Mouse (Mus musculus) cerebellum, adult 2 months (tissue): Measurements from ENCODE around the gene Gm19402. TPM values are rescaled to one million over a fixed set of nuclear protein-coding genes. Genes with fewer than 3 reads are reported as not detected.

Source experiments
- DNase-seq, 2 experiments: peaks; one replicate each; pipeline ENCODE4 v3.0.0; 2021
- H3K27ac ChIP-seq: fragments of 200-500 bp; 2 replicates; pipeline ENCODE4 v1.5.1; 2012; ENCODE audit warnings: low read length, control low read depth, inconsistent platforms; ENCODE audit not compliant: insufficient read depth
- H3K27me3 ChIP-seq: fragments of 200-500 bp; 2 replicates; pipeline ENCODE4 v1.6.1; 2012; ENCODE audit warnings: inconsistent platforms, mild to moderate bottlenecking, low read length, moderate library complexity; ENCODE audit not compliant: control insufficient read depth, insufficient read depth
- H3K4me1 ChIP-seq: fragments of 200-500 bp; 2 replicates; pipeline ENCODE4 v1.6.1; 2011; ENCODE audit warnings: low read length; ENCODE audit not compliant: control insufficient read depth, insufficient read depth
- H3K4me3 ChIP-seq: fragments of 200-500 bp; replicated peaks from 2 replicates; pipeline ENCODE3; 2011; ENCODE audit warnings: mild to moderate bottlenecking, low read depth, low read length, control low read depth; ENCODE audit not compliant: insufficient read depth
- CTCF ChIP-seq: fragments of 200-500 bp; IDR thresholded peaks from 2 replicates; pipeline ENCODE4 v1.5.1; 2011; ENCODE audit warnings: low read depth, mild to moderate bottlenecking, control low read depth, low read length, moderate library complexity, borderline replicate concordance; ENCODE audit not compliant: insufficient read depth
- POLR2A ChIP-seq: fragments of 200-500 bp; IDR thresholded peaks from 2 replicates; pipeline ENCODE4 v1.6.1; 2011; ENCODE audit warnings: low read length, control low read depth, borderline replicate concordance; ENCODE audit not compliant: insufficient read depth
- WGBS: fragments of 180-500 bp; shearing (Covaris S2); methylation state at CpG from one replicate; pipeline ENCODE4 v1.1.7; 2018; 5-methylcytosine and 5-hydroxymethylcytosine counted together
- polyA plus RNA-seq: library from polyadenylated mRNA; depleted of rRNA; stranded (reverse); fragments of >200 nt; gene quantifications from 2 replicates; pipeline ENCODE4 v1.2.3, GENCODE M21; 2012

The Gm19402 gene
- polyA plus RNA-seq, 1 experiment: not detected

DNA sequence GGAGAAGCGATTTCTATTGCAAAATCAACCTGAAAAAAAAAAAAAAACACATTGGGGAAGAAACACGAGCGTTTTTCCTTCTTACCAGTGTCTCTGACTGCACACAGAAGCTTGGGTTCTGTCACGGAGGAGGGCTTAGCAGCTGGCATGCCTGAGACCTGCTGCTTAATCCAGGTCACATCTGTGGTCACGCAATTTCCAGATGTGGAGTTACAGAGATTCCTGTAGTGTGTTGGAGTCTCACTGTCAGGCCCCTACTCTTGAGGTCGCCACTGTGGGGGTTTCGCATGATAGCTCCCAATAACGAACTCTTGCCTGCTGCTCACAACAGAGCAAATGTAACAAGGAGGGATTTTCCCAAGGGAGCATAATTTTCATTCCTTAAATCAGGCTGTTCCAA, 6.4 kb downstream of the Gm19402 start:
- Histone ChIP-seq H3K27me3 (0 out of 2 replicates have a peak, but pooled peaks cover 2% of the 10 kb centered on the region), H3K4me3 (no peak overlapping the region), H3K27ac (no peak overlapping the region), H3K4me1 (no peaks in the 10 kb centered on the region)
- no peak for DNase-seq
- 45% methylated on average over 8 of the region's 8 CpGs for WGBS
- TF ChIP-seq POLR2A: no peak
- no peak for TF ChIP-seq CTCF

DNA sequence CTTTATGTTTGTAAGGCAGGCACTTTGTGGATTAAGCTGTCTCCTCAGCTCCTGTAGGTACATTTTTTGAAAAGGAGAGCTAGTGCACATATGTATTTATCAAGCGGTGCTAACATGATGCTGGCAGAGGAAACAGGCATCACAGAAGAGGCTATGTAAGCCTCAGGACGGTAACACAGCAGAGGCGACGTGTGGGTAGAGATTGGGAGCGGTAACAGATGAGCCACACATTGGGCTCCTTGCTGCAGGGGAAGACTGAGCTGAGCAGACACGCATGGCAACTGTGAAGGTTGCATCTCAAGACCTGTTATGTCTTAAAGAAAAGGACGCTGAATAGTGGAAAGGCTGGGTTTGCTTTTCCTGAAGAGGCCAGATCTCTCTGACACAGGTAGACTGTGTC, 7.6 kb downstream of the Gm19402 start:
- Histone ChIP-seq H3K27ac (no peak overlapping the region), H3K4me1 (no peaks in the 10 kb centered on the region), H3K4me3 (no peak overlapping the region), H3K27me3 (peaks cover 2% of the 10 kb centered on the region; the same call in 1 of the 2 replicates)
- DNase-seq: no peak
- TF ChIP-seq CTCF: no peak
- no peak for TF ChIP-seq POLR2A
- 78% methylated on average over 7 of the region's 7 CpGs for WGBS

- Histone ChIP-seq H3K4me1 (no peaks in the 10 kb centered on the region), H3K4me3 (no peak overlapping the region), H3K27me3 (no peaks in the 10 kb centered on the region; the same call in 1 of the 2 replicates), H3K27ac (no peak overlapping the region)
- under 1% methylated on average over 35 of the region's 35 CpGs for WGBS
- DNase-seq: no peak
- no peak for TF ChIP-seq CTCF
- no peak for TF ChIP-seq POLR2A
Observed at GRCm38 (mm10) chr10:77677562-77677961, 13.0 kb downstream of the Gm19402 start.

- H3K27me3 ChIP-seq: no peaks in the 10 kb centered on the region; the same call in 1 of the 2 replicates
- WGBS: 59% methylated on average over 13 of the region's 13 CpGs
- no peak overlapping the region for H3K27ac ChIP-seq
- H3K4me3 ChIP-seq: no peak overlapping the region
- TF ChIP-seq POLR2A (no peak), CTCF (no peak)
- DNase-seq: no peak
- H3K4me1 ChIP-seq: no peaks in the 10 kb centered on the region
Observed at GRCm38 (mm10) chr10:77673765-77674164, 16.8 kb downstream of the Gm19402 start.

GRCm38 (mm10) chr10:77671519-77671918, 19.0 kb downstream of the Gm19402 start:
- WGBS: 94% methylated on average over 4 of the region's 4 CpGs

DNA sequence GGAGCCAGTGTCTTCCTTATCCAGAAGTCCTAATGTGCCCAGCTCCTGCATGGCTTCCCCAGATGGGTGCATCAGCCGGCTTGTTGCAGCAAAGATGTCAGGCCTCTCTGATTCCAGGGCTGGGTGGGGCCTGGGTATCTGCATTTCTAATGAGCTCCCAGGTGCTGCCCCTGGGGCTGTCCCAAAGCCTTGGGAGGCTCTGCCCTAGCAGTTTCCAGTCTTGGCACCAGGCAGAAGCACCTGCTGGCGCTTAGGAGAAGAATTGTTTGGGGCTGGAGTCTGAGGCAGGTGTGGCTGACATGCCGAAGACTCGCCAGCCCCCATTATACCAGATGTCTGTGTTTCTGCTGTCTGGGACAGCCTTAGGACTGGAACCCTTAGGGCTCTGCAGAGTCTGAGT, 19.8 kb downstream of the Gm19402 start:
- no peak for DNase-seq
- TF ChIP-seq POLR2A (no peak), CTCF (no peak)
- 70% methylated on average over 4 of the region's 4 CpGs for WGBS
- H3K4me1 ChIP-seq: peaks cover 3% of the 10 kb centered on the region
- H3K4me3 ChIP-seq: no peak overlapping the region
- no peak overlapping the region for H3K27ac ChIP-seq
- no peaks in the 10 kb centered on the region for H3K27me3 ChIP-seq

More at GRCm38 (mm10) chr10:77671519-77671918, 19.0 kb downstream of the Gm19402 start:
- TF ChIP-seq CTCF (no peak), POLR2A (no peak)
- Histone ChIP-seq H3K4me3 (no peak overlapping the region), H3K4me1 (no peaks in the 10 kb centered on the region), H3K27ac (no peak overlapping the region), H3K27me3 (no peaks in the 10 kb centered on the region)
- DNase-seq: no peak

DNA sequence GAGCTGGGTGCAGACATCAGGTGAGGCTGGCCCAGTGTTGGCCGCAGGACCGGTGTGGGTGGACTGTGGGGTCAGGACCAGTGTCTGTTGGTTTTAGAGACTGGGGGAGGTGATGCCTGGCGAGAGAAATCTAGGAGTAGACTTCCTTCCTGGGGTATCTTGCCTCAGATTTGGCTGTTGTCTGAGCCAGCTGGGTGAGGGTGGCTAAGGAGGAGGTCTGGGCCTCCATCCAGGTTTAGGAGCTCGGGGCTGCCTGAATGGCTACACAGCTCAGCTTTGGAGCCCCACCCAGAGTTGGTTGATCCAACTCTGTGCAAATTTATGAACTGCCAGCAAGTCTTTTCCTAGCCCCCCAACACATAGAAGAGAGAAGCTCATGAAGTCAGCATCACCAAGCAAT, 23.2 kb downstream of the Gm19402 start:
- WGBS: 50% methylated on average over 4 of the region's 4 CpGs
- Histone ChIP-seq H3K4me1 (peaks cover 3% of the 10 kb centered on the region), H3K27ac (no peak overlapping the region), H3K27me3 (no peaks in the 10 kb centered on the region), H3K4me3 (no peak overlapping the region)
- no peak for DNase-seq
- TF ChIP-seq POLR2A (no peak), CTCF (no peak)

DNA sequence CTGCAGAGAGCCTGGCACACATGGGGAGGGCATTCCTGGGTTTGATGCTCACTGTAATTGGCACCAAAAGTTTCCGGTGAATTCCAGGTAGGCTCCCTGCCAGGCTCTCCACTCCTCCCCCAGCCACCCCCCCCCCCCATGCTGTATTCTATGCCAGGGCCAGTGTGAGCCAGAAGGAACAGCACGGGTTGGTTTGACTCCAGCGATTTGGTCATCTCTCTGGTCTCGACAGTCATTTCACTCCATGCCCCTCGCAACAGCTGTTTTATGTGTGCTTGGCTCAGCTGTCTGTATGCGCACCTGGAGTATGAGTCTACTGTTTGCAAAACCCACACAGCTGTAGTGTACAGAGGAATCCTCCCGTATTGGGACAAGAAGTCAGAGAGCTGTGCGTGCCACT, 24.2 kb downstream of the Gm19402 start:
- Histone ChIP-seq H3K4me1 (peaks cover 3% of the 10 kb centered on the region), H3K27ac (no peak overlapping the region), H3K27me3 (no peaks in the 10 kb centered on the region), H3K4me3 (no peak overlapping the region)
- 12% methylated on average over 8 of the region's 8 CpGs for WGBS
- no peak for DNase-seq
- TF ChIP-seq POLR2A (no peak), CTCF (no peak)
